Mouse (Mus musculus) E14TG2a.4 (cell line): Measurements from ENCODE around the gene Ebp.

ENCODE experiments used
- CTCF ChIP-seq: conservative IDR thresholded peaks from 2 replicates; pipeline ENCODE4 v1.5.1; 2014; ENCODE audit warnings: low read length
- NANOG ChIP-seq: IDR thresholded peaks from 2 replicates; pipeline ENCODE4 v1.6.1; 2014; ENCODE audit warnings: borderline replicate concordance, low read length, mixed read lengths
- POU5F1 ChIP-seq: IDR thresholded peaks from 2 replicates; pipeline ENCODE4 v1.6.1; 2014; ENCODE audit warnings: low read length, borderline replicate concordance

- TF ChIP-seq CTCF (no peak), POU5F1 (no peak), NANOG (no peak)
Observed at GRCm38 (mm10) chrX:8193419-8193723, at the start of gene Ebp.
